In genomic region chr12:88388832-88389231, GRCm38 (mm10) we compare ENCODE assay signal across 15 mouse cellular contexts. TPM values are rescaled to one million over a fixed set of nuclear protein-coding genes. Genes with fewer than 3 reads are reported as not detected.
DNase-seq lines count a peak whose midpoint lies in the region; ATAC-seq lines count a peak whose summit lies in the region.
"Had no signal": no experiment of that assay in that cellular context is flagged by ENCODE, and none has a peak within 500 bp of the region (broad histone marks: within the 10 kb centered on the region; RNA-seq: fewer than 3 reads in every experiment).

No protein-coding gene starts in this region.

- no peak overlapping the region for H3K27ac ChIP-seq in neural tube, embryonic 13.5 days (replicated peaks)
- H3K27ac ChIP-seq in neural tube, embryonic 15.5 days (replicated peaks), result no peak overlapping the region
- H3K27ac ChIP-seq in forebrain, embryonic 16.5 days (ENCODE audit: low read length), result peak overlapping the region; percentile 13
- H3K27ac ChIP-seq in heart, embryonic 10.5 days, result no peak overlapping the region
- H3K27ac ChIP-seq: lung, embryonic 15.5 days had no signal

- WGBS in neural tube, embryonic 13.5 days, result 52% methylated on average over 6 of the region's 6 CpGs
- WGBS in neural tube, embryonic 15.5 days, result 45% methylated on average over 6 of the region's 6 CpGs
- WGBS in forebrain, embryonic 16.5 days, result 9% methylated on average over 6 of the region's 6 CpGs
- WGBS in heart, embryonic 10.5 days, result 83% methylated on average over 6 of the region's 6 CpGs

- no peaks in the 10 kb centered on the region for H3K27me3 ChIP-seq in neural tube, embryonic 13.5 days
- no peaks in the 10 kb centered on the region for H3K27me3 ChIP-seq in neural tube, embryonic 15.5 days (replicated peaks)
- no peaks in the 10 kb centered on the region for H3K27me3 ChIP-seq in forebrain, embryonic 16.5 days (replicated peaks; ENCODE audit: control insufficient read depth, insufficient read depth, low read length)
- no peaks in the 10 kb centered on the region for H3K27me3 ChIP-seq in heart, embryonic 10.5 days (ENCODE audit: insufficient read depth, poor library complexity, severe bottlenecking)
- H3K27me3 ChIP-seq: lung, embryonic 15.5 days had no signal

- peak; percentile 27; the same call in 1 of the 2 replicates for ATAC-seq in neural tube, embryonic 13.5 days (ENCODE audit: low read depth)
- ATAC-seq in neural tube, embryonic 15.5 days (ENCODE audit: low FRiP score), result no peak
- peak; percentile 92 for ATAC-seq in forebrain, embryonic 16.5 days

- H3K9me3 ChIP-seq in neural tube, embryonic 13.5 days, result no peaks in the 10 kb centered on the region
- no peaks in the 10 kb centered on the region for H3K9me3 ChIP-seq in neural tube, embryonic 15.5 days (replicated peaks)
- no peaks in the 10 kb centered on the region for H3K9me3 ChIP-seq in forebrain, embryonic 16.5 days (ENCODE audit: control insufficient read depth, low read length)
- H3K9me3 ChIP-seq in heart, embryonic 10.5 days, result no peaks in the 10 kb centered on the region
- H3K9me3 ChIP-seq: lung, embryonic 15.5 days had no signal

- 0 out of 2 replicates have a peak, but pooled peaks cover 2% of the 10 kb centered on the region for H3K36me3 ChIP-seq in neural tube, embryonic 13.5 days
- H3K36me3 ChIP-seq in neural tube, embryonic 15.5 days, result peaks cover 6% of the 10 kb centered on the region; the same call in 1 of the 2 replicates
- H3K36me3 ChIP-seq in forebrain, embryonic 16.5 days (ENCODE audit: control insufficient read depth, insufficient read depth), result no peaks in the 10 kb centered on the region
- H3K36me3 ChIP-seq in heart, embryonic 10.5 days, result no peaks in the 10 kb centered on the region; the same call in 1 of the 2 replicates
- H3K36me3 ChIP-seq: lung, embryonic 15.5 days had no signal

- H3K4me3 ChIP-seq in neural tube, embryonic 13.5 days, result no peak overlapping the region
- no peak overlapping the region for H3K4me3 ChIP-seq in neural tube, embryonic 15.5 days (replicated peaks)
- no peak overlapping the region for H3K4me3 ChIP-seq in forebrain, embryonic 16.5 days (replicated peaks; ENCODE audit: low read length)
- H3K4me3 ChIP-seq in heart, embryonic 10.5 days, result no peak overlapping the region
- H3K4me3 ChIP-seq: lung, embryonic 15.5 days had no signal

- no peak overlapping the region for H3K9ac ChIP-seq in neural tube, embryonic 13.5 days
- H3K9ac ChIP-seq in neural tube, embryonic 15.5 days (replicated peaks), result no peak overlapping the region
- H3K9ac ChIP-seq in forebrain, embryonic 16.5 days (replicated peaks; ENCODE audit: low read depth, low read length), result no peak overlapping the region
- H3K9ac ChIP-seq: lung, embryonic 15.5 days had no signal

- H3K4me1 ChIP-seq in neural tube, embryonic 13.5 days (replicated peaks), result 0 out of 2 replicates have a peak, but pooled peaks cover 5% of the 10 kb centered on the region
- H3K4me1 ChIP-seq in neural tube, embryonic 15.5 days, result no peaks in the 10 kb centered on the region
- peaks cover 16% of the 10 kb centered on the region for H3K4me1 ChIP-seq in forebrain, embryonic 16.5 days (replicated peaks; ENCODE audit: control insufficient read depth, insufficient read depth, low read length)
- H3K4me1 ChIP-seq in heart, embryonic 10.5 days, result no peaks in the 10 kb centered on the region
- H3K4me1 ChIP-seq: lung, embryonic 15.5 days had no signal

- H3K4me2 ChIP-seq in neural tube, embryonic 13.5 days, result no peak overlapping the region
- no peak overlapping the region for H3K4me2 ChIP-seq in neural tube, embryonic 15.5 days
- H3K4me2 ChIP-seq in forebrain, embryonic 16.5 days (ENCODE audit: low read length), result no peak overlapping the region
- H3K4me2 ChIP-seq: lung, embryonic 15.5 days had no signal

- peak; percentile 67 to 80 for DNase-seq in layer of hippocampus, adult 8-10 months (ENCODE audit: low spot score in 2 of 2)
- no peak for DNase-seq in kidney, postnatal 14 days
- no peak for DNase-seq in lung, postnatal 10 days
- DNase-seq in heart, embryonic 10.5 days (ENCODE audit: low spot score), result no peak
- DNase-seq: cerebellum, postnatal 36 days; heart, adult 18-20 months; heart, postnatal 14 days; kidney, adult 9 months; liver; right cerebral cortex, postnatal 25 days; thymus, postnatal 25 days had no signal

RNA-seq across cellular contexts. Expression of gene Adck1, which starts 28.5 kb away (rescaled TPM):
- polyA plus RNA-seq in neural tube, embryonic 13.5 days (2015; fragmentation: Nextera tagmentation; extraction: Ambion mirVana), result 26.3 and 28.5 TPM in 2 replicates
- 36.9 and 41.6 TPM in 2 replicates for polyA plus RNA-seq in neural tube, embryonic 15.5 days (2015; fragmentation: Nextera tagmentation; extraction: Ambion mirVana)
- 36.4 and 39.4 TPM in 2 replicates for polyA plus RNA-seq in forebrain, embryonic 16.5 days (2015; fragmentation: Nextera tagmentation; extraction: Ambion mirVana)
- 10 to 100 TPM; 35.2 to 40.0 (median 35.5) TPM for total RNA-seq in layer of hippocampus, adult 8-10 months (2022)
- 22.1 and 22.5 TPM in 2 replicates for polyA plus RNA-seq in heart, embryonic 10.5 days (2016; fragmentation: Nextera tagmentation; extraction: Ambion mirVana)

Comparison
In these comparisons a context has a peak if more than half of its experiments do, and no peak if none do; other contexts are left out.
1. DNase-seq: peak in layer of hippocampus, adult 8-10 months (2 of 2); none in kidney, postnatal 14 days (single experiment), lung, postnatal 10 days (single experiment) and heart, embryonic 10.5 days (single experiment).